Mouse (Mus musculus) heart, postnatal 14 days (tissue): ENCODE measurements at regions not wholly inside any gene's neighbourhood (a gene's known extent, or its start where the extent isn't known, plus 50 kb on each side); places are given as distances from the start of the nearest gene placed in this dataset.
A peak's percentile ranks its signal among the peaks of the same experiment; 100 is the strongest.
"Not testable (repeated sequence)": the region's sequence is repeated elsewhere in the genome, so short reads cannot be mapped to it uniquely, and the experiment has no call there.

Experiments used
- DNase-seq, 2 experiments: peaks; one replicate each; pipeline ENCODE4 v3.0.0; 2021 to 2022
- intact Hi-C: fragments of 180-260 bp; cut with DNase I; formaldehyde crosslinking; loops from one replicate; pipeline ENCODE4 v1.15.1; 2025

- intact Hi-C loops: loop anchor here (10.0 kb wide), 1 partner anchor 113 kb away; no protein-coding TSS in a partner anchor
- DNase-seq: peak; percentile 63 to 66
These were observed 102.7 kb downstream of the Ptpn20 start for GRCm38 (mm10) chr14:33691690-33692089.

GRCm38 (mm10) chr14:33694224-33694623 is 105.2 kb downstream of the Ptpn20 start:
- no peak for DNase-seq
- intact Hi-C loops: loop anchor here (10.0 kb wide), 1 partner anchor 111 kb away; no protein-coding TSS in a partner anchor

GRCm38 (mm10) chr14:33695362-33695982 is 106.5 kb downstream of the Ptpn20 start:
- intact Hi-C loops: loop anchor here (1.0 to 10.0 kb wide), 2 partner anchors 109 to 238 kb away; no protein-coding TSS in a partner anchor
- peak; percentile 86 to 92 for DNase-seq

GRCm38 (mm10) chr14:33696817-33697216 is 107.8 kb downstream of the Ptpn20 start:
- intact Hi-C loops: loop anchor here (1.0 to 10.0 kb wide), 2 partner anchors 108 to 214 kb away; no protein-coding TSS in a partner anchor
- peak in 1 of 2 experiments; percentile 21 for DNase-seq

GRCm38 (mm10) chr14:33699777-33700438 is 110.9 kb downstream of the Ptpn20 start:
- no peak for DNase-seq
- intact Hi-C loops: loop anchor here (10.0 kb wide), 1 partner anchor 105 kb away; no protein-coding TSS in a partner anchor

GRCm38 (mm10) chr14:33707661-33708297 is 118.8 kb downstream of the Ptpn20 start:
- DNase-seq: no peak
- intact Hi-C loops: no loop called here

GRCm38 (mm10) chr14:33708298-33708665 is 119.3 kb downstream of the Ptpn20 start:
- DNase-seq: no peak
- intact Hi-C loops: no loop called here

GRCm38 (mm10) chr14:33712458-33712857 is 123.5 kb downstream of the Ptpn20 start:
- intact Hi-C loops: no loop called here
- DNase-seq: no peak

GRCm38 (mm10) chr14:33719651-33720050 is 130.6 kb downstream of the Ptpn20 start:
- intact Hi-C loops: no loop called here
- DNase-seq: no peak

GRCm38 (mm10) chr14:33722379-33723145 is 133.6 kb downstream of the Ptpn20 start:
- intact Hi-C loops, DNase-seq: not testable (repeated sequence)

GRCm38 (mm10) chr14:33726500-33726899 is 137.5 kb downstream of the Ptpn20 start:
- intact Hi-C loops: no loop called here
- DNase-seq: no peak

- intact Hi-C loops: no loop called here
These were observed 140.3 kb downstream of the Ptpn20 start for GRCm38 (mm10) chr14:33729115-33729884.

GRCm38 (mm10) chr14:33732698-33733097 is 143.7 kb downstream of the Ptpn20 start:
- no peak for DNase-seq
- intact Hi-C loops: no loop called here

More at GRCm38 (mm10) chr14:33729115-33729884, 140.3 kb downstream of the Ptpn20 start:
- DNase-seq: no peak

- intact Hi-C loops: no loop called here
- peak; percentile 35 to 40 for DNase-seq
These were observed 145.5 kb downstream of the Ptpn20 start for GRCm38 (mm10) chr14:33734446-33735043.

GRCm38 (mm10) chr14:33735653-33736052 is 146.6 kb downstream of the Ptpn20 start:
- peak; percentile 43 to 56 for DNase-seq
- intact Hi-C loops: no loop called here

- intact Hi-C loops: no loop called here
- DNase-seq: peak in 1 of 2 experiments; percentile 18
These were observed 157.2 kb downstream of the Ptpn20 start for GRCm38 (mm10) chr14:33746181-33746580.

- intact Hi-C loops: no loop called here
- DNase-seq: no peak
These were observed 163.7 kb upstream of the Gdf10 start for GRCm38 (mm10) chr14:33759656-33760055.

GRCm38 (mm10) chr14:33763641-33764046 is 159.7 kb upstream of the Gdf10 start:
- intact Hi-C loops: no loop called here

GRCm38 (mm10) chr14:33765767-33766166 is 157.6 kb upstream of the Gdf10 start:
- intact Hi-C loops: no loop called here
- no peak for DNase-seq

More at GRCm38 (mm10) chr14:33763641-33764046, 159.7 kb upstream of the Gdf10 start:
- no peak for DNase-seq
